Mouse (Mus musculus) CD8-positive naive resting alpha-beta T cell, adult 2 months (primary cell): ENCODE measurements around the gene Apela.
A peak's percentile ranks its signal among the peaks of the same experiment; 100 is the strongest.
"Not testable (repeated sequence)": the region's sequence is repeated elsewhere in the genome, so short reads cannot be mapped to it uniquely, and the experiment has no call there.

Source experiments
- DNase-seq, 2 experiments: peaks; one replicate each; pipeline ENCODE4 v3.0.0; 2022; ENCODE audit warnings: low read depth in 2 of 2, low spot score in 2 of 2

Gene Apela

GRCm38 (mm10) chr8:65028959-65029686 lies 8.0 kb downstream of the Apela start:
- DNase-seq: no peak

GRCm38 (mm10) chr8:65022485-65022884 lies 14.7 kb downstream of the Apela start:
- DNase-seq: peak in 1 of 2 experiments; percentile 2

- DNase-seq: no peak
Measured at GRCm38 (mm10) chr8:65018423-65018822, 18.7 kb downstream of the Apela start, which contains the start of the genes Trim61 and Trim60. Trim61 (minus strand) TSS chr8:65018523. Trim60 (minus strand) TSS chr8:65018584.

GRCm38 (mm10) chr8:65007616-65008015 lies 29.5 kb downstream of the Apela start:
- DNase-seq: not testable (repeated sequence)

- DNase-seq: no peak
Measured at GRCm38 (mm10) chr8:64998806-64999365, 38.2 kb downstream of the Apela start.

GRCm38 (mm10) chr8:64987731-64988130 lies 49.4 kb downstream of the Apela start, which contains the start of gene Trim75:
Trim75 (minus strand) TSS chr8:64987831.
- DNase-seq: no peak

- no peak for DNase-seq
Measured at GRCm38 (mm10) chr8:64983150-64983897, 53.8 kb downstream of the Apela start.
